Mouse (Mus musculus) forebrain, embryonic 13.5 days (tissue): ENCODE results near the gene Slc6a4. TPM values are rescaled to one million over a fixed set of nuclear protein-coding genes. Genes with fewer than 3 reads are reported as not detected.

Experiments
- ATAC-seq: fragments of 200-750 bp; cut with Nextera tagmentation; 2 replicates; pipeline ENCODE4 v1.8.0; 2017
- H3K27ac ChIP-seq: fragments of 300-500 bp; sonication (generic); 2 replicates; pipeline ENCODE4 v1.5.1; 2015; ENCODE audit warnings: inconsistent platforms, mild to moderate bottlenecking, moderate library complexity
- H3K27me3 ChIP-seq: fragments of 300-500 bp; sonication (generic); 2 replicates; pipeline ENCODE4 v1.6.1; 2015; ENCODE audit warnings: mild to moderate bottlenecking, inconsistent platforms
- H3K36me3 ChIP-seq: fragments of 300-500 bp; sonication (generic); 2 replicates; pipeline ENCODE4 v1.6.1; 2015; ENCODE audit warnings: mild to moderate bottlenecking, inconsistent platforms; ENCODE audit not compliant: poor library complexity, severe bottlenecking
- H3K4me1 ChIP-seq: fragments of 300-500 bp; sonication (generic); 2 replicates; pipeline ENCODE4 v1.6.1; 2015; ENCODE audit warnings: inconsistent platforms
- H3K4me2 ChIP-seq: fragments of 300-500 bp; sonication (generic); 2 replicates; pipeline ENCODE4 v1.6.1; 2015; ENCODE audit warnings: inconsistent platforms, mild to moderate bottlenecking, moderate library complexity
- H3K4me3 ChIP-seq: fragments of 300-500 bp; sonication (generic); 2 replicates; pipeline ENCODE4 v1.5.1; 2015; ENCODE audit warnings: mild to moderate bottlenecking, inconsistent platforms
- H3K9ac ChIP-seq: fragments of 300-500 bp; sonication (generic); 2 replicates; pipeline ENCODE4 v1.6.1; 2015; ENCODE audit warnings: mild to moderate bottlenecking, inconsistent platforms
- H3K9me3 ChIP-seq: fragments of 300-500 bp; sonication (generic); replicated peaks from 2 replicates; pipeline ENCODE4 v1.6.1; 2016; ENCODE audit warnings: inconsistent platforms
- WGBS: fragments of 180-500 bp; shearing (Covaris S2); methylation state at CpG from one replicate; pipeline ENCODE4 v1.1.7; 2015; 5-methylcytosine and 5-hydroxymethylcytosine counted together
- polyA plus RNA-seq: library from polyadenylated mRNA; unstranded; fragments of >200 nt; fragmentation: Nextera tagmentation; extraction: Ambion mirVana; gene quantifications from 2 replicates; pipeline ENCODE4 v1.2.1, GENCODE M21; 2015

Gene Slc6a4
- polyA plus RNA-seq, 1 experiment from 2014 or later, result 0.44 TPM

- H3K4me1 ChIP-seq, result peaks cover 19% of the 10 kb centered on the region
- H3K27ac ChIP-seq, result no peak overlapping the region
- no peaks in the 10 kb centered on the region for H3K9me3 ChIP-seq
- H3K4me3 ChIP-seq, result peak overlapping the region; percentile 46
- peak overlapping the region; percentile 80 for H3K4me2 ChIP-seq
- H3K27me3 ChIP-seq, result peaks cover 66% of the 10 kb centered on the region
- ATAC-seq, result peak; percentile 38; the same call in 1 of the 2 replicates
- no peaks in the 10 kb centered on the region for H3K36me3 ChIP-seq
- WGBS, result under 1% methylated on average over 21 of the region's 21 CpGs
- peak overlapping the region; percentile 49; the same call in 1 of the 2 replicates for H3K9ac ChIP-seq
These were observed 1.1 kb upstream of the Slc6a4 start for GRCm38 (mm10) chr11:76997305-76997704.

- ATAC-seq, result no peak
- Histone ChIP-seq H3K4me3 (peak overlapping the region; percentile 46), H3K27me3 (peaks cover 66% of the 10 kb centered on the region), H3K4me1 (peaks cover 19% of the 10 kb centered on the region), H3K36me3 (no peaks in the 10 kb centered on the region), H3K9me3 (no peaks in the 10 kb centered on the region), H3K27ac (no peak overlapping the region), H3K9ac (peak overlapping the region; percentile 48; the same call in 1 of the 2 replicates), H3K4me2 (peak overlapping the region; percentile 80)
- 7% methylated on average over 24 of the region's 24 CpGs for WGBS
These were observed 363 bp downstream of the Slc6a4 start for GRCm38 (mm10) chr11:76998705-76999226.

GRCm38 (mm10) chr11:77000741-77001140, 2.3 kb downstream of the Slc6a4 start:
- peaks cover 19% of the 10 kb centered on the region for H3K4me1 ChIP-seq
- no peak overlapping the region for H3K4me3 ChIP-seq
- no peak overlapping the region for H3K9ac ChIP-seq
- peaks cover 65% of the 10 kb centered on the region for H3K27me3 ChIP-seq
- no peaks in the 10 kb centered on the region for H3K36me3 ChIP-seq
- ATAC-seq, result no peak
- 62% methylated on average over 5 of the region's 5 CpGs for WGBS
- H3K27ac ChIP-seq, result no peak overlapping the region
- H3K9me3 ChIP-seq, result no peaks in the 10 kb centered on the region
- no peak overlapping the region for H3K4me2 ChIP-seq

DNA sequence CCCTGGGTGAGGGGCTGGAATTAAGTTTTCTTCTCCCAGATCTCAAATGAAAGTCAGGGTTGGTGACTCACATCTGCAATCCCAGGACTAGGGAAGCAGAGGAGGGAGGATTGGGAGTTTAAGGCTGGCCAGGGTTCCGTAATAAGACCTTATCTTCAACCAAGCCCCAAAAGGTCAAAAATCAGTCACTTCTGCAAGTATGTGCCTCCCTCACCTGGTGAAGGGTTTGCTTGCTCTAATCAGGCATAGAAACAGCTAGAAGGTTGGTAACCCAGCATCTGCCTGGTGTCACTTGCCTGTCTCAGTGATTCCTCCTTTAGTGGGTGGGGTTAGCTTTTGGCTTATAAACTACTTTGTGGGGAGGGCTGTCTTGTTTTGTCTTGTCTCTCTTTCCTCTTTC, 4.0 kb downstream of the Slc6a4 start:
- 74% methylated on average over 1 of the region's 1 CpGs for WGBS
- Histone ChIP-seq H3K27me3 (peaks cover 48% of the 10 kb centered on the region), H3K36me3 (no peaks in the 10 kb centered on the region), H3K4me1 (peaks cover 16% of the 10 kb centered on the region), H3K4me2 (no peak overlapping the region), H3K9me3 (no peaks in the 10 kb centered on the region), H3K4me3 (no peak overlapping the region), H3K9ac (no peak overlapping the region), H3K27ac (no peak overlapping the region)
- no peak for ATAC-seq

- 59% methylated on average over 4 of the region's 4 CpGs for WGBS
- H3K27ac ChIP-seq, result no peak overlapping the region
- H3K4me1 ChIP-seq, result no peaks in the 10 kb centered on the region
- no peaks in the 10 kb centered on the region for H3K9me3 ChIP-seq
- no peak overlapping the region for H3K4me2 ChIP-seq
- H3K4me3 ChIP-seq, result no peak overlapping the region
- ATAC-seq, result no peak
- no peak overlapping the region for H3K9ac ChIP-seq
- H3K27me3 ChIP-seq, result peaks cover 15% of the 10 kb centered on the region
- no peaks in the 10 kb centered on the region for H3K36me3 ChIP-seq
These were observed 7.5 kb downstream of the Slc6a4 start for GRCm38 (mm10) chr11:77005881-77006280.

- Histone ChIP-seq H3K4me2 (no peak overlapping the region), H3K4me1 (no peaks in the 10 kb centered on the region), H3K27me3 (peaks cover 8% of the 10 kb centered on the region), H3K9ac (no peak overlapping the region), H3K4me3 (no peak overlapping the region), H3K36me3 (no peaks in the 10 kb centered on the region), H3K27ac (no peak overlapping the region), H3K9me3 (no peaks in the 10 kb centered on the region)
- no peak for ATAC-seq
- WGBS, result 54% methylated on average over 6 of the region's 6 CpGs
These were observed 8.2 kb downstream of the Slc6a4 start for GRCm38 (mm10) chr11:77006616-77007015.

DNA sequence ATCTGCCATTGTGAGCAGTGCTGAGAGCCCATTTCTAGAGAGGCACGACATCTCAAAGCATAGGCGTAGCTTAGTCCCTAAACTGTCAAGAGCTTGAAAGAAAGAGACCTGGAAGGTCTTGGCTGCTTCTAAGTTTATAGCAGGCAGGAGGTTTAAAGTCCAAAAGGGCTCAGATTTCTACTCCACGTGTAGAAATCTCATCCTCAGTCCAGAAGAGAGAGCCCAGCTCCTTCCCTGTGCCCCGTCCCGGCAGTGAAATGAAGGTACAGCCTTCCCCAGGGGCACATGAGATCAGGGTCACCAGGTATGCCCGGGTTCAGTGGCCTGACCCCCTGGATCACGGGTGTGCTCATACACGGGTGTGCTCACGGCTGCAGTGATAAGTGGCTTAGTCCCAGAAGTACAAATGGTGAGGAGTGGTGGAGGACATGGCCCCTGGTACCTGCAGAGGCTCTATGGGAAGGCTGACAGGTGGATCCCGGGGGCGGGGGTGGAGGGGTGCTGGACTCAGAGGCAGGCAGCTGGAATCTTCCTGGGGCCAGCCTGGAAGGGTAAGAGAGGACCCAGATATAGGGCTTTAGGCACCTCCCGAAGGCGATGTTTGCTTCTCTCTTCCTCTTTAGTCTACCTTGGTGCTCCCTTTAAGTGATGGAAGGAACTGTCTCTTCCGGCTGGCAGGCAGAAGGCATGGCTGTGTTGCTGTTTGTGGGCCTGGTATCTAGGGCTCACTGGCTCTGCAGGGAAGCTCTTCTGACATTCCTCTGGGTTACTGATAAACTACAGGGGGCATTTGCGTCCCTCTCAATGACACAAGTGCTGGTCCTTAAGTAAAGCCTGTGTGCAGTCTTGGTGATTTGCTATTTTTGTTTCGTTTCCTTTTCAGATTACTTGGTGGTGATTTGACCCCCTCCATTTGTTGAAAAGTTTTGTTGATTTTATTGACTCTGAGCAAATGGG, 10.9 kb downstream of the Slc6a4 start:
- no peak for ATAC-seq
- WGBS, result 82% methylated on average over 16 of the region's 16 CpGs
- H3K4me3 ChIP-seq, result no peak overlapping the region

DNA sequence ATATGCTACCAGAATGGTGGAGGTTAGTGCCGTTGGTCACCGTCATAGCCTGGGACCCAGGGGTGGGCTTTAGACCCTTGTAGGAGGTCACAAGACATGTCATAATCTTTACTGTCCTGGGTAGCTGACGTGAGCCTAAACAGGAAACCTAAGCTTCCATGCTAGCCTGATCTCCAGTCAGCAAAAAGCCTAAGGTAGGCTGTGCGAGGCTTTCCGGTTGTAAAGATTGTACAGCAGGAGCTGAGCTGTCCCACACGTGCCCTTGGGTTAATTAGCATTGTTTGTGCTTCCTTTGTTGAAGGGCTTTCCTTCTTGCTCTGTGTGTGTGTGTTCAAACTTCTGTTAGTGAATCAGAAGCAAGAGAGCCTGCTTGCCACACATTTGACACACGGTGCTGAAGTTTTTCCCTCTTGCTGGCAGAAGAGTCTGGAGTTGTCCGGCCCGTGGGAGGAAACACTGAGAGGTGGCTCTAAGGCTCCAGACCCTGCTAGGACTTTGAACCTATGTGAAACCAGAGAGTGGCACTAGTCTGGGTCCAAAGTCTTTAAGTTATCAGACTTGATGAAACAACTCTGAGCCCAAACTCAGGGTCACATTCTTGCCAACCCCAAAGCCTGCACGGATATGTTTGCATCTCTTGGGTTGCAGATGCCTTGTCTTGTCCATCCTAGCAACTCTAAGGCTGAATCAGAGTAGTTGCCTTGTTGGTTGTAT, 12.5 kb downstream of the Slc6a4 start:
- no peak overlapping the region for H3K4me2 ChIP-seq
- H3K27me3 ChIP-seq, result no peaks in the 10 kb centered on the region
- H3K9me3 ChIP-seq, result no peaks in the 10 kb centered on the region
- no peaks in the 10 kb centered on the region for H3K36me3 ChIP-seq
- H3K27ac ChIP-seq, result no peak overlapping the region
- H3K9ac ChIP-seq, result no peak overlapping the region
- WGBS, result 76% methylated on average over 10 of the region's 10 CpGs
- H3K4me1 ChIP-seq, result no peaks in the 10 kb centered on the region
- ATAC-seq, result no peak
- no peak overlapping the region for H3K4me3 ChIP-seq

More for the DNA sequence above, 10.9 kb downstream of the Slc6a4 start:
- H3K27ac ChIP-seq, result no peak overlapping the region
- no peaks in the 10 kb centered on the region for H3K4me1 ChIP-seq
- H3K27me3 ChIP-seq, result 0 out of 2 replicates have a peak, but pooled peaks cover 4% of the 10 kb centered on the region
- no peak overlapping the region for H3K9ac ChIP-seq
- no peaks in the 10 kb centered on the region for H3K36me3 ChIP-seq
- no peak overlapping the region for H3K4me2 ChIP-seq
- no peaks in the 10 kb centered on the region for H3K9me3 ChIP-seq

DNA sequence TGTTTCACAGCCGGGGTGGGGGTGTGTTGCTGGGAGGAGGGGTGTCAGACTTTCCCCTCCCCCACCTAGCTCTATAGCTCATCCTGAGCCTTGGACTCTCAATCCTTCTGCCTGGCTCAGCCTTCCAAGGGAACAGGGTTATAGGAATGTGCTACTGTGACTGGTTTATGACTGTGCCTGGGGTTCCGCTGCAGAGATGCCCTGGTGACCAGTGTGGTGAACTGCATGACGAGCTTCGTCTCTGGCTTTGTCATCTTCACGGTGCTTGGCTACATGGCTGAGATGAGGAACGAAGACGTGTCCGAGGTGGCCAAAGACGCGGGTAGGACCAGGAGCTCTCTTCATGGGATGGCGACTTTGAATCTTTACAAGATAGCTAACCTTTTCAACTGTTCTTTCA, 19.6 kb downstream of the Slc6a4 start:
- WGBS, result 85% methylated on average over 11 of the region's 11 CpGs
- peaks cover 2% of the 10 kb centered on the region; the same call in 1 of the 2 replicates for H3K27me3 ChIP-seq
- H3K4me3 ChIP-seq, result no peak overlapping the region
- ATAC-seq, result no peak
- H3K4me1 ChIP-seq, result no peaks in the 10 kb centered on the region
- no peaks in the 10 kb centered on the region for H3K9me3 ChIP-seq
- H3K36me3 ChIP-seq, result no peaks in the 10 kb centered on the region
- no peak overlapping the region for H3K9ac ChIP-seq
- no peak overlapping the region for H3K27ac ChIP-seq
- H3K4me2 ChIP-seq, result no peak overlapping the region

GRCm38 (mm10) chr11:77019539-77019938, 21.1 kb downstream of the Slc6a4 start:
- Histone ChIP-seq H3K9ac (no peak overlapping the region), H3K36me3 (no peaks in the 10 kb centered on the region), H3K27ac (no peak overlapping the region), H3K4me3 (no peak overlapping the region), H3K27me3 (peaks cover 2% of the 10 kb centered on the region; the same call in 1 of the 2 replicates), H3K4me1 (no peaks in the 10 kb centered on the region), H3K4me2 (no peak overlapping the region), H3K9me3 (no peaks in the 10 kb centered on the region)
- ATAC-seq, result no peak
- WGBS, result 85% methylated on average over 8 of the region's 8 CpGs

GRCm38 (mm10) chr11:77021749-77022396, 23.5 kb downstream of the Slc6a4 start:
- no peak overlapping the region for H3K4me3 ChIP-seq
- no peaks in the 10 kb centered on the region for H3K36me3 ChIP-seq
- ATAC-seq, result no peak
- no peaks in the 10 kb centered on the region for H3K4me1 ChIP-seq
- H3K27ac ChIP-seq, result no peak overlapping the region
- no peak overlapping the region for H3K4me2 ChIP-seq
- H3K9me3 ChIP-seq, result no peaks in the 10 kb centered on the region
- WGBS, result 75% methylated on average over 9 of the region's 9 CpGs
- no peak overlapping the region for H3K9ac ChIP-seq
- H3K27me3 ChIP-seq, result no peaks in the 10 kb centered on the region; the same call in 1 of the 2 replicates
